Mouse (Mus musculus) testis, adult 2 months (tissue): ENCODE measurements around the gene Cxcr5.

Experiments used
- CTCF ChIP-seq: fragments of 200-500 bp; IDR thresholded peaks from 2 replicates; pipeline ENCODE4 v1.5.1; 2012; ENCODE audit warnings: low read depth, mild to moderate bottlenecking, inconsistent platforms, low read length, moderate library complexity; ENCODE audit not compliant: control insufficient read depth, insufficient read depth, insufficient replicate concordance
- POLR2A ChIP-seq: fragments of 200-500 bp; IDR thresholded peaks from 2 replicates; pipeline ENCODE4 v1.6.1; 2012; ENCODE audit warnings: low read depth, mild to moderate bottlenecking, inconsistent platforms, low read length, moderate library complexity; ENCODE audit not compliant: control insufficient read depth

DNA sequence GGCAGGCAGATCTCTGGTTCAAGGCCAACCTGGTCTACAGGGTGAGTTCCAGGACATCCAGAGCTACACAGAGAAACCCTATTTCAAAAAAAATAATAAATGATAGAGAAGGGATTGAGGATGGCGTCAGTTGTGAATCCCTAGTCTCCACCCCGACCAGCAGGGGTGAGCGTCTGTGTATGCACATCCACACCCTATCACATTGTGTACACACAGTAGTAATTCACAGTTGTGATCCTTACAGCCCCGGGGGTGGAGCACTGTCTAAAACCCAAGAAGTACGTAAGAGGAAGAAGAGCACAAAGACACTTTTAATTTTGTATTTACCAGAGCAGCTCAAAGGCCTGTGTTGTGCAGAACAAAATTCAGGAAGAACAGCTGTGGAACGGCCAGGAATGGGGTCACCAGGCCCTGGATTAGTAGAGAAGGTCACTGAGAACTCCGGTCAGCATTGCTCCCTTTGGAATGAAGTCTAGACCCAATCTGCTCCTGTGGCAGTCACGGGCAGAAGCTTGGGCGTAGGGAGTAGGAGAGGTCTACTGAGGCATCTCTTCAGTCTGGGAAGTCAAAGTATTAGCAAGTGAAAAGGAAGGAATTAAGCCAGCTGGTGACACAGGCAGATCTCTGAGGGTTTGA lies 33.3 kb upstream of the Cxcr5 start:
- TF ChIP-seq POLR2A (no peak), CTCF (no peak)
